Mouse (Mus musculus): ENCODE measurements at regions not wholly inside any gene's neighbourhood (a gene's known extent, or its start where the extent isn't known, plus 50 kb on each side); places are given as distances from the start of the nearest gene placed in this dataset.
A peak's percentile ranks its signal among the peaks of the same experiment; 100 is the strongest.

DNA sequence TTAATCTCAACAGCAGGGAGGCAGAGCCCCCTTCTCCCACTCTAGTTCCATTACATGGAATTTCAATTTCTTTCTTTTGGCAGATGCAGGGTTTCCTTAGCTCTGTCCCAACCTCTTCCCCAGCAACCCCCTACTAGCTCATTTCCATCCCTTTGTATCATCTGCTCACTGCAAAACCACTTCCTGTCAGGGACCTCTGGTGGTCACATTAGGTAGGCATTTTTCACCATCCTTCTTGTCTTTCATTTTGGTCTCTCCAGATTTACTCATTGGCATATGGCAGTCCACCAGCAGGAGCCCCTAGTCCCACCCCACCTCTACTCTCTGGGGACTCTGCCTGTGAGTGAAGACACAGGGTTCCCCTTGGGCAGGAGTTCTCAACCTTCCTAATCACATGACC lies 597.6 kb downstream of the Plekhb2 start:
- no peaks in the 10 kb centered on the region for H3K36me3 ChIP-seq (ENCODE audit: control insufficient read depth, insufficient read depth, low read length)
- H3K27me3 ChIP-seq (ENCODE audit: control insufficient read depth, insufficient read depth, low read length), result no peaks in the 10 kb centered on the region
- no peak overlapping the region for H3K4me3 ChIP-seq
- no peak for TF ChIP-seq POLR2A (IDR thresholded peaks at IDR 0.05; ENCODE audit: insufficient read depth, low read depth, low read length)
- no peak for TF ChIP-seq EP300 (IDR thresholded peaks at IDR 0.05; ENCODE audit: insufficient read depth, low read depth, low read length)
- no peak for TF ChIP-seq CTCF (IDR thresholded peaks at IDR 0.05)
- H3K79me2 ChIP-seq (replicated peaks; ENCODE audit: control insufficient read depth, insufficient read depth, low read length), result no peaks in the 10 kb centered on the region
- DNase-seq, result no peak
- intact Hi-C loops (cut with DNase I), result no loop called here
- H3K27ac ChIP-seq, result no peak overlapping the region
- H3K9ac ChIP-seq (ENCODE audit: low read depth, low read length), result no peak overlapping the region
- no peaks in the 10 kb centered on the region for H3K4me1 ChIP-seq (ENCODE audit: control insufficient read depth, insufficient read depth, low read length)

DNA sequence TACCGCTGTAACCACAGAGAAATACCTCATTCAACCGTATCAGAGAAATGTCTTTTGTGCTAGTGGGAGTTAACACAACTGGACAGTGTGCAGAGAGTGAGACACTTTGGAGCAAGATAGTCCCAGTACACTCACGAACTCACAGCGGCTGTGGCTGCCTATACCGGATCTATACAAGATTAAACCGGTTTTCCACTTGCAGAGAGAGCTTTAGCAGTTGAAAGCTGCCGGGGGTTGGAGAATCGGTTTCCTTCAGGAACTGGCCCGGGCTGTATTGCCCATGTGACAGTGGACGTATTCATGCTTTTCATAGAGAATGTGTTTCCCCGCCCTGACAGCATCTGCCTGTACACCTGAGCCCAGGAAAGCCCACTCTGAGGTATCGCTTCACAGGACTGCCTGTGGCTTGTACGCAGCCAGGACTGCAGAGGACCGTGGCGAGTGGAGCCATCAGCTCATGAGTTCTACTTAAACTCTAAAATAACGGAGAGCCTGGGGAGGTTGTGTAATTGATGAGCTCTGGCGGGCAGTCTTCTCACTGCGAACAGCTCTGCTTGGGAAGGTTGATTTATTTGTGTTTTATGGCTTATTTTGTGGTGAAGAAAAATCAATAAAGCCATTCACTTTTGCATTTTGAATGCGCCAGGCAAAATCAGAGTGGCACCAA lies 602.8 kb downstream of the Plekhb2 start:
- Histone ChIP-seq H3K27ac (no peak overlapping the region), H3K4me3 (no peak overlapping the region), H3K36me3 (ENCODE audit: control insufficient read depth, insufficient read depth, low read length) (no peaks in the 10 kb centered on the region), H3K9ac (ENCODE audit: low read depth, low read length) (no peak overlapping the region), H3K79me2 (replicated peaks; ENCODE audit: control insufficient read depth, insufficient read depth, low read length) (no peaks in the 10 kb centered on the region), H3K27me3 (ENCODE audit: control insufficient read depth, insufficient read depth, low read length) (no peaks in the 10 kb centered on the region), H3K4me1 (ENCODE audit: control insufficient read depth, insufficient read depth, low read length) (no peaks in the 10 kb centered on the region)
- 83% methylated on average over 19 of the region's 19 CpGs for WGBS
- DNase-seq, result no peak
- intact Hi-C loops (cut with DNase I), result no loop called here
- TF ChIP-seq POLR2A (IDR thresholded peaks at IDR 0.05; ENCODE audit: insufficient read depth, low read depth, low read length), result no peak
- no peak for TF ChIP-seq EP300 (IDR thresholded peaks at IDR 0.05; ENCODE audit: insufficient read depth, low read depth, low read length)
- no peak for TF ChIP-seq CTCF (IDR thresholded peaks at IDR 0.05)

DNA sequence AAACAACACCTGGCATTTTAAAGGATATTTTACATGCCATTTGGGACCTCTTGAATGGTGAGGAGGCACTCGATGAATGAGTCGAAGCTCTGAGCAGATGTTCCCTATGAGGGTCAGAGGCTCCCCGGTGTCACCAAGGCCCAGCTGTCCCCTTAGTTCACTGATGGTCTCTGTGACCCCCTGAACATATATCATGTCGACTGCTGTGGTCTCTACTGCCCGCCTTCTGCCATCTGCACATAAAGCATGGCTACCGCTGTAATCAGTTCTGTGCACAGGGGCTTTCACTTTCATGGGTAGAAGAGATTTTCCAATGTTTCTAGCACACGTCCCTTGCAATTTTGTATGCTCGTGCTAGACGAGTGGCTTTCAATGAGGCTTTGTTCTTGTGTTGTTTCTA lies 607.8 kb downstream of the Plekhb2 start:
- H3K4me3 ChIP-seq, result no peak overlapping the region
- intact Hi-C loops (cut with DNase I), result no loop called here
- TF ChIP-seq POLR2A (IDR thresholded peaks at IDR 0.05; ENCODE audit: insufficient read depth, low read depth, low read length) (no peak), EP300 (IDR thresholded peaks at IDR 0.05; ENCODE audit: insufficient read depth, low read depth, low read length) (no peak), CTCF (IDR thresholded peaks at IDR 0.05) (no peak)

DNA sequence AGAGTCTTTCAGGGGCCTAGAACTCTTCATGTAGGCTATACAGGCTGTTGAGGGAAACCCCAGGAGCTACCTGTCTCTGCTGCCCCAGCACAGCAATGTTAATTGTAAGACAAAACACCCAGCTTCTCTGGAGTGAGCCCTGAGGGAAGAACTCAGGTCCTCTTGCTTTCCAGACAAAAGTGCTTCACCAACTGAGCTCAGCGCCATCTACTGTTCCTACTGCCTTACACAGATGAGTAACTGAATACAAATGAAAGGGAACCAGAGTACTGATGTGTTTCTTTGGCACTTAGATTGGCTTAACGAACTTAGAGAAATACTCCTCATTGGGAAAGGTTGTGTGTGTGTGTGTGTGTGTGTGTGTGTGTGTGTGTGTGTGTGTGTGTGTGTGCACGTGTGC lies 603.1 kb upstream of the Hs6st1 start:
- Histone ChIP-seq H3K27me3 (ENCODE audit: control insufficient read depth, insufficient read depth, low read length) (no peaks in the 10 kb centered on the region), H3K9ac (ENCODE audit: low read depth, low read length) (no peak overlapping the region), H3K4me3 (no peak overlapping the region), H3K79me2 (replicated peaks; ENCODE audit: control insufficient read depth, insufficient read depth, low read length) (no peaks in the 10 kb centered on the region), H3K36me3 (ENCODE audit: control insufficient read depth, insufficient read depth, low read length) (no peaks in the 10 kb centered on the region), H3K4me1 (ENCODE audit: control insufficient read depth, insufficient read depth, low read length) (no peaks in the 10 kb centered on the region), H3K27ac (no peak overlapping the region)
- no peak for TF ChIP-seq POLR2A (IDR thresholded peaks at IDR 0.05; ENCODE audit: insufficient read depth, low read depth, low read length)
- TF ChIP-seq CTCF (IDR thresholded peaks at IDR 0.05), result peak; percentile 33; the same call in 1 of the 2 replicates
- TF ChIP-seq EP300 (IDR thresholded peaks at IDR 0.05; ENCODE audit: insufficient read depth, low read depth, low read length), result no peak
- intact Hi-C loops (cut with DNase I), result no loop called here
- WGBS, result 45% methylated on average over 3 of the region's 3 CpGs
- no peak for DNase-seq

More for the DNA sequence above, 607.8 kb downstream of the Plekhb2 start:
- Histone ChIP-seq H3K79me2 (replicated peaks; ENCODE audit: control insufficient read depth, insufficient read depth, low read length) (no peaks in the 10 kb centered on the region), H3K4me1 (ENCODE audit: control insufficient read depth, insufficient read depth, low read length) (no peaks in the 10 kb centered on the region), H3K27me3 (ENCODE audit: control insufficient read depth, insufficient read depth, low read length) (no peaks in the 10 kb centered on the region), H3K9ac (ENCODE audit: low read depth, low read length) (no peak overlapping the region), H3K27ac (no peak overlapping the region), H3K36me3 (ENCODE audit: control insufficient read depth, insufficient read depth, low read length) (no peaks in the 10 kb centered on the region)
- WGBS, result 83% methylated on average over 9 of the region's 9 CpGs
- no peak for DNase-seq

DNA sequence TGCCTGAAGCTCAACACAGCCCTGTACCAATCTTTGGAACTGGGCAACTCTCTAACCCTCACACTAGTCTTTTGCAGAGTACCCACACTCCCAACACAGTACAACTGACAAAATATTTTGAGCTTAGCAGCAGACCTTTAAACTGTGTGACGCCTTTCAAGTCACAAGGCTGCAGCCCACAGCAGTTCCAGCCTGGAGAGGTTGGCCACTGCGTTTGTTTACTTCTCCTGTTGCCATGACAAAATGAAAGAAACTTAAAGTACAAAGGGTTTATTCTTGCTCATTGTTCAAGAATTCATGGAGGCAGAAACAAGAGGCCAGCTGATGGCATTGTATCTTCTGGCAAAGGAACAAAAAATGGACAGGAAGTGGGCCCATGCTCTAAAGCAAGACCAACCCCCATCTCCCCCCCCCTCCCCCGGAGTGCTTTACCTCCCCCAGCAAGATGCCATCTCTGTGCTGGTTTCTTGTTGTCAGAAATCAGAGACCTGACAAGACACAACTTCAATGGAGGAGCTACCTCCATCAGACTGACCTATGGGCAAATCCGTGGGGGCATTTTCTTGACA lies 598.9 kb upstream of the Hs6st1 start:
- no peaks in the 10 kb centered on the region for H3K79me2 ChIP-seq (replicated peaks; ENCODE audit: control insufficient read depth, insufficient read depth, low read length)
- no peak overlapping the region for H3K27ac ChIP-seq
- H3K27me3 ChIP-seq (ENCODE audit: control insufficient read depth, insufficient read depth, low read length), result no peaks in the 10 kb centered on the region
- H3K9ac ChIP-seq (ENCODE audit: low read depth, low read length), result no peak overlapping the region
- intact Hi-C loops (cut with DNase I), result no loop called here
- WGBS, result 58% methylated on average over 4 of the region's 4 CpGs
- no peaks in the 10 kb centered on the region for H3K36me3 ChIP-seq (ENCODE audit: control insufficient read depth, insufficient read depth, low read length)
- no peak for DNase-seq
- TF ChIP-seq EP300 (IDR thresholded peaks at IDR 0.05; ENCODE audit: insufficient read depth, low read depth, low read length), result no peak
- no peak for TF ChIP-seq CTCF (IDR thresholded peaks at IDR 0.05)
- TF ChIP-seq POLR2A (IDR thresholded peaks at IDR 0.05; ENCODE audit: insufficient read depth, low read depth, low read length), result no peak
- H3K4me3 ChIP-seq, result no peak overlapping the region
- no peaks in the 10 kb centered on the region for H3K4me1 ChIP-seq (ENCODE audit: control insufficient read depth, insufficient read depth, low read length)

DNA sequence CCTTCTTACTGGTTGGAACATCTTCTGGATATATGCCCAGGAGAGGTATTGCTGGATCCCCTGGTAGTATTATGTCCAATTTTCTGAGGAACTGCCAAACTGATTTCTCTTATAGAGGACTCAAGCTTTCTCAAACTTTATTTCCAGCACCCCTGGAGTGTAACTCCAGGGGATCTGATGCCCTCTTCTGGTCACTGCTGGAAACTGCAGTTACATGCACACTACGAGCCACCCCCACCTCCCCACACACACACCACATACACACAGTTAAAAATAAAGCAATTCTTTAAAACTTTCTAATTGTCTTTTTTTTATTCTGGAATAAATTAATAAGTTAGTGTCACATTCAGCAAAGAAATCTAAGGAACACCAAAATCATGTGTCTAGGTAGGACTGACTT lies 589.9 kb upstream of the Hs6st1 start:
- Histone ChIP-seq H3K36me3 (ENCODE audit: control insufficient read depth, insufficient read depth, low read length) (no peaks in the 10 kb centered on the region), H3K4me1 (ENCODE audit: control insufficient read depth, insufficient read depth, low read length) (no peaks in the 10 kb centered on the region), H3K9ac (ENCODE audit: low read depth, low read length) (no peak overlapping the region), H3K79me2 (replicated peaks; ENCODE audit: control insufficient read depth, insufficient read depth, low read length) (no peaks in the 10 kb centered on the region), H3K27ac (no peak overlapping the region), H3K27me3 (ENCODE audit: control insufficient read depth, insufficient read depth, low read length) (no peaks in the 10 kb centered on the region), H3K4me3 (no peak overlapping the region)
- WGBS, result 91% methylated on average over 1 of the region's 1 CpGs
- 0 out of 2 replicates have a peak, but pooled peaks have one; percentile 5 for TF ChIP-seq CTCF (IDR thresholded peaks at IDR 0.05)
- no peak for TF ChIP-seq POLR2A (IDR thresholded peaks at IDR 0.05; ENCODE audit: insufficient read depth, low read depth, low read length)
- intact Hi-C loops (cut with DNase I), result no loop called here
- DNase-seq, result no peak

Measured in heart, adult 2 months (tissue).